Mouse (Mus musculus): ENCODE data around the gene Tph2. TPM values are rescaled to one million over a fixed set of nuclear protein-coding genes. Genes with fewer than 3 reads are reported as not detected.

The Tph2 gene
- total RNA-seq, 2 experiments from 2014 or later = 0.11 to 0.14 TPM

Other genes with a start within 250 kb of the Tph2 start
- 10 to 100 TPM; 85.8 to 88.4 TPM for gene Tbc1d15, start 66.4 kb upstream of the Tph2 start, total RNA-seq (2021)
- gene Rab21, start 130.6 kb upstream of the Tph2 start, total RNA-seq (2021) = 10 to 100 TPM; 47.3 to 48.6 TPM
- 10 to 100 TPM; 34.1 to 42.3 TPM for gene Tmem19, start 177.5 kb upstream of the Tph2 start, total RNA-seq (2021)
- 10 to 100 TPM in 1 of 2 experiments, 1 to 10 TPM in 1; 9.7 to 10.6 TPM for gene Thap2, start 199.4 kb upstream of the Tph2 start, total RNA-seq (2021)
- 10 to 100 TPM; 52.5 to 58.3 TPM for gene Zfc3h1, start 199.9 kb upstream of the Tph2 start, total RNA-seq (2021)

Data from adrenal gland, postnatal 4 days (tissue).